Mouse (Mus musculus) gastrocnemius, adult 2 months (tissue): Measurements from ENCODE around the gene Cdk5r2. TPM values are rescaled to one million over a fixed set of nuclear protein-coding genes. Genes with fewer than 3 reads are reported as not detected.
A peak's percentile ranks its signal among the peaks of the same experiment; 100 is the strongest.

Experiments used
- DNase-seq: peaks from one replicate; pipeline ENCODE4 v3.0.0; 2022
- H3K27ac ChIP-seq: fragments of 200-600 bp; 2 replicates; pipeline ENCODE4 v1.8.1; 2022; ENCODE audit warnings: mild to moderate bottlenecking
- H3K4me3 ChIP-seq: fragments of 200-600 bp; 2 replicates; pipeline ENCODE4 v1.8.1; 2022; ENCODE audit warnings: mild to moderate bottlenecking, moderate library complexity
- CTCF ChIP-seq: fragments of 200-600 bp; IDR thresholded peaks from 2 replicates; pipeline ENCODE4 v1.8.1; 2022; ENCODE audit warnings: antibody characterized with exemption, mild to moderate bottlenecking, moderate library complexity
- intact Hi-C: fragments of 180-260 bp; cut with DNase I; formaldehyde crosslinking; loops from one replicate; pipeline ENCODE4 v1.15.1; 2025
- total RNA-seq, 2 experiments: library from RNA; stranded (reverse); gene quantifications; 2 replicates each; pipeline ENCODE4 v1.2.3; 2021

The Cdk5r2 gene
- total RNA-seq, 2 experiments from 2014 or later: not detected

DNA sequence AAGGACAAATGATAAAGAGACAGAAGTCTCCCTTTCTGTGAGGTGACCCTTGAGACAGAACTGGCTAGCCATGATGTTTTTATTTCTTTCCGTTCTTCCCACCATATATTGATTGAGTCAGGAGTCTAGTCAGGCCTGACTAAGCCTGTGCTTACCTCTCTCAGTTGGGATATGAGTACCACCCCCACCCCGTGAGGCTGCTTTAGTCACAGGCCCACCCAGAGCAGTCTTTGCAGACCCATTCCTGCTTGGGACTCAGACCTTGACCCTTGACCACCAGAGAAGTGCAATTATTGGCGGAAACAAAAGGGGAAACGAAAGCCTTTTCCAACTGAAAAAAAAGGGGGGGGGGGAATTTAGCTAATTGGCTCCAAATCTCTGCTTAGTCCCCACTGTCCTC lies 2.9 kb downstream of the Cdk5r2 start:
- Histone ChIP-seq H3K4me3 (peak overlapping the region; percentile 45; the same call in 1 of the 2 replicates), H3K27ac (no peak overlapping the region)
- DNase-seq: no peak
- intact Hi-C loops: no loop called here
- no peak for TF ChIP-seq CTCF

DNA sequence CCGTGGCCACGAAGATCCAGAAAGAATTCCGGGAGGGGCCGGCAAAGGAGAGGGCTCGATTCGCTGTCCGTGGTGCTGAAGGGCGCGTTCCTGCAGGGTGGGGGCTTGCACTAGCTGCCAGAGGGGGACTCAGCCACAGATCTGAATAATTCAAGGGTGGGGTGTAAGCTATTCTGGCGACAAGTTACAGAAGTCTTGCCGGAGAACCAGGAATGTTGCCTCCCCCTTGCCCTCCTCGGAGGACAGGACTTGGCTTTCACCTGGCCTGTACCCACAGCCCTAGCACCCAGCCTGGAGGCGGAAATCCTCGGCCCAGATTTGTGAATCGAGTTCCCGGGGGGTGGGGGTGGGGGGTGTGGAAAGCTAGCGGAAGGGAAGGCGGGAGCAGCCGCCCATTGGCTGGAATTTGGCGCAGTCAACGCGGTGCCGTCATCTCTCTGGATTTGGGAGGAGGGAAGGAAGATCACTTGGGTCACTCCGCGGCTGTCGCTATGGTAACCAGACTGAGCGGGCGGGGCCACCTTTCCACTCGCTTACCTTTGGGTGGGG lies 3.5 kb downstream of the Cdk5r2 start:
- DNase-seq: peak; percentile 72
- intact Hi-C loops: no loop called here
- peak overlapping the region; percentile 45 for H3K4me3 ChIP-seq

DNA sequence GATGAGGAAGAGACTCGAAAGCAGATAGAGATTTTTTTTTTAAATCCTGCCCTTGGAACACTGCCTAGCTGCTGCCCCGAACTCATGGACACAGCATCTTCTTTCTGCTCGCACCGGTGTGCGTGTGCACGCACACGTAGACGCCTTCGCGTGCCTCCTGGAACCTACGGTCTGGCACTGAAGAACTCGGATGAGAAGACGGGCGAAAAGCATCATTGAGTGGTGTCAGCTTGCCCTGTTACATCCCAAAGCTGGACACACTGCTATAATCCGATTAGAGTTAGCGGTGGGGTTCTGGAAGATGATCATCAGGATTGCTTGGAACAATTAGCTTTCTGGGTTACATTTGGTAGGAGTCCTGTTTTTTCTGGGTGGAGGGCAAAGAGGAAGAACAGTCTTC lies 4.1 kb downstream of the Cdk5r2 start:
- TF ChIP-seq CTCF: no peak
- intact Hi-C loops: no loop called here
- Histone ChIP-seq H3K27ac (no peak overlapping the region), H3K4me3 (peak overlapping the region; percentile 45; the same call in 1 of the 2 replicates)
- DNase-seq: no peak

More for the DNA sequence above, 3.5 kb downstream of the Cdk5r2 start:
- H3K27ac ChIP-seq: no peak overlapping the region
- TF ChIP-seq CTCF: no peak

DNA sequence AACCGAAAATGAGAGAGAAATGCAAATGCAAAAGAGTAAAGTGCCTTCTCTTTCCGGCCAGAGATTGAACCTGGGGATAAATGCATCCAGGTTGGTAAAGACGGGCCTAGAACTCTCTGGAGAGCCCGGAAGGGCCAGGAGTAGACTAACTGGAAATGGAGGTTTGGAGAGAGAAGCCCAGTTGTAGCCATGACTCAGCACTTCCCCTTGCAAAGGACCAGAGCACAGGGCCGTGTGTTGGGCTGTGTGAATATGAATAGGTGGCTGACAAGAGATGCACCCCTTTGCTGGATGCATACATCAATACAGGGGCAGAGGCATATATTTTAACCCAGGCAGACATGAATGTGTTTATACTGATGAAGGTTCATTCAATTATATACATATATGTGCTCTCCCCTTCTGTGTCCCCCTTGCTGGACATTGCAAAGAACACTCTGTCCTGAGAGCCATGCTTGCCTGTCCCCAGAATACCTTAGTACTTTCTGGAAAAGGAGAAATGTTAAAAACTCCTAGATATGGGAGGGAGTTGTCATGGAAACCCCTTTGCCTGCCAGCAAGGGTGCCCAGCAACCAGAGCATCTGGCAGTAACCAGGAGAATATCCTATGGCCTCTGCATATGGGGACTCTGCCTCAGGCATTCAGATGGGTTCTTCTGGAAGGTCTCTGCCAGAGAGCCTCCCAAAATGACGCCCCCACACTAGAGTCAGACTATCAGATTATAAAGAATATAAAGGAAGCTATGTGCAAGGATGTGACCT lies 4.7 kb downstream of the Cdk5r2 start:
- H3K4me3 ChIP-seq: no peak overlapping the region
- TF ChIP-seq CTCF: no peak
- intact Hi-C loops: no loop called here

DNA sequence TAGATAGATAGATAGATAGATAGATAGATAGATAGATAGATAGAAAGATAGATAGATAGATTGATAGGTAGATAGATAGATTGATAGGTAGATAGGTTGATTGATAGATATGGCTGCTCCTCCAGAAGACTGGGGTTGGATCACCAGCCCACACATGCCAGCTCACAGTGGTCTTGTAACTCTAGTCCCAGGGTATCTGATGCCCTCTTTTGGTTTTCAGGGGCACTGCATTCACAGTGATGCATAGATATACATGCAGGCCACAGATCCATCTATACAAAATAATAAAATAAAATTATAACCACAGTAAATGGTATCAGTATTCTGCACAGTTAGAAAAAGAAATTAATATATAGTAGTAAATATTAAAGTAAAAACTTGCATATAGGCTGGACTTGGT lies 7.0 kb downstream of the Cdk5r2 start:
- no peak overlapping the region for H3K4me3 ChIP-seq
- TF ChIP-seq CTCF: no peak
- intact Hi-C loops: no loop called here
- DNase-seq: no peak
- H3K27ac ChIP-seq: no peak overlapping the region

More for the DNA sequence above, 4.7 kb downstream of the Cdk5r2 start:
- DNase-seq: no peak
- H3K27ac ChIP-seq: no peak overlapping the region

DNA sequence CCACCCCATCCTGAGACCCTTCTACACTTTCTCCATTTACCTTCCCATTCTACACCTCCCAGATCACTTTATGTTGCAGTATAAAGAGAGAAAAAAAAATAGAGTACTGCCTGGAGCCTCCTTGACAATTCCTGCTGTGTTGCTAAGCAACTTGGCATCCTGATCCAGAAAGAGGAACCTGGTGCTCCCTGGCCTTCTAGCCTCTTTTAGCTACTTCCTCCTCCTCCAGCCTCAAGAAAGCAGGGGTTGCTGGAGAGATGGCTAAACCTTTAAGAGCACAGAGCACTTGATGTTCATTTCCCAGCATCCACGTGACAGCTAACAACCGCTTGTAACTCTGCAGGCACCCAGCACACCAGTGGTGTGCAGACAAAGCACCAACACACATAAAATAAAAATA lies 17.5 kb downstream of the Cdk5r2 start:
- H3K4me3 ChIP-seq: no peak overlapping the region
- H3K27ac ChIP-seq: no peak overlapping the region
- no peak for DNase-seq
- intact Hi-C loops: no loop called here
- TF ChIP-seq CTCF: no peak

DNA sequence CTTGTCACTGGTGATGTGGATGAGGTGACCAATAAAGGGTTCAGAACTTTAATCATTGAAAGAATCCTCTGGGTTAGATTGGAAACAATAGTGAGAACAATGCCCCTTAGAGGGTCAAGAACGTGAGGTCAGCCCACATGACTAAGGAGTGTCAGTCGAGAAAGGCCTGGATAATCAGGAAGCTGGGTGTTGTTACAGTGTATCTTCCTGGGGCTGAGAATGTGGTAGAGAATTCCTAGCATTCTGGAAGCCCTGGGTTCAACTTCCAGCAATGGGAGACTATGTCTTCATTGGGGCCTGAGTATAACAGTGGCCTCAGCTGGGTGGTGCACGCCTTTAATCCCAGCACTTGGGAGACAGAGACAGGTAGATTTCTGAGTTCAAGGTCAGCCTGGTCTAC lies 22.5 kb downstream of the Cdk5r2 start:
- no peak for TF ChIP-seq CTCF
- intact Hi-C loops: no loop called here
- no peak for DNase-seq
- Histone ChIP-seq H3K27ac (no peak overlapping the region), H3K4me3 (no peak overlapping the region)

DNA sequence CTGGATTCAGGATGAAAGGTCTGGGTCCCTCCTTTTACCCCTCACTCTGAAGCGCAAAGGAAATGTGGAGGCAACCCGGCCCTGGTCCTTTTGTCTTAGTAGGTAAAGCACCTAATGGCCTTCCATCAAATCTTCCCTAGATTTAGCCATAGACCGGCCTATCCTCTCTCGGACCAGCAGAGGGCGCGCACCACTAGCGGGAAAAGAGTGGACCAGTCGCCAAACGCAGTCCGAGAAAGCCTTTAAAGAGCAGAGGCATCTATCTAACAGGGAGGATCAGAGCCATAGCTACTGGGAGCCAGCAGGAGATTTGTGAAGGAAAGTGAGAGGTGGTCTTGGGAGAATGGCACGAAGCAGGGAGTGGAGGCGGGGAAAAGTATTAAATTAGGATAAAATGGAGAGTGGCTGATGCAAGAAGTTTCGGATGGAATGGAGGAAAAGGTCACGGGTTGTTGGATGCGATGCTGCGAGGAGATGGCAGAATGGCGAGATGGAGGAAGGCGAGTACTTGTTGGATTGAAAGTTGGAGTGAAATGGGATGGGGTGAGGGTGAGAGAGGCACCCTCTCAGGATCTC lies 26.1 kb downstream of the Cdk5r2 start:
- H3K27ac ChIP-seq: no peak overlapping the region
- peak; percentile 86 for TF ChIP-seq CTCF
- 0 out of 2 replicates have a peak overlapping the region, but pooled peaks have one; percentile 21 for H3K4me3 ChIP-seq
- DNase-seq: peak; percentile 74
- intact Hi-C loops: no loop called here

DNA sequence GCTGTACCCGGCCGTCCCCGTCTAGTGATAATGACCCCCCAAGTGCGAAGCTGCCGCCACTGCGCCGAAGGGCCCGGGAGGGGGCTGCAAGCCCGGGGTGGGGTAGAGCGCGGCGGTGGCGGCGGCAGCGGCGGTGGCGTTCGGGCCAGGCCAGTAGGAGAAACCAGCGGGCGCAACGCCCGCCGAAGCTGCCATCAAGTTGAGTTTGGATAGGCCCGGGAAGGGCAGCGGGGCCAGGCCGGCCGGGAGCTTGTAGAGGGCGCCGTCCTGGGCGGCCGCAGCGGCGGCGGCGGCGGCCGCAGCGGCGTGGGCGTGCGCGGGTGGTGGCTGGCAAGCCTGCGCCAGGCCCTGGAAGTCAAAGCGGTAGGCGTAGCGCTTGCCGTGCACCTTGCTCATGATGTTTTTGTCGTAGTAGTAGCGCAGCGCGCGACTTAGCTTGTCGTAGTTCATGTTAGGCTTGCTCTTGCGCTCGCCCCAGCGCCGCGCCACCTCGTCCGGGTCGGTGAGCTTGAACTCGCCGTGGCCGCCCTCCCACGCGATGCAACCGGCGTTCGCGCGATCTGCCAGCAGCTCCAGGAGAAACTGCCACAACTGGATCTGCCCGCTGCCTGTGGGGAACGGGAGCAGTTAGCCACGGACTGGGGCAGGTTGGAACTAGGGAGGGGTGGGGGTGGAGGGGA lies 27.5 kb downstream of the Cdk5r2 start:
- TF ChIP-seq CTCF: no peak
- no peak for DNase-seq
- H3K4me3 ChIP-seq: peak overlapping the region; percentile 62
- intact Hi-C loops: no loop called here
- H3K27ac ChIP-seq: no peak overlapping the region

DNA sequence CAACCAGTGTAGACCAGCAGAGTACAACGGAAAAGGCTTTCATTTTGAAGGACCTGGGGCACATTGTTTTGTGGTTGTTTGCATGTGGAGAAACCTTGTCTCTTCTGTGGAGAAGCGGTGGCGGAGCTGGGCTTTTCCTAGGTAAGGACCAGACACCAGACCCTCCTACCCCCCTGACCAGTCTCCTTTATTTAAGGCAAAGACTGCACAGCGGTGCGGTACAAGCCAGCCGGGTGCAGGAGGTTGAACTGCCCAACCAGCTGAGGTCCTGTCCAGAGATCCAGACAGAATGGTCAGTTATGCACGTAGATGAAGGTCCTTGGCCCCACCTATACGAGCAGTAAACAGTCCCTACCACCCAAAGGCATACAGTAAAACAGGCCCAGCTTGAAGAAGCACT lies 28.1 kb downstream of the Cdk5r2 start:
- TF ChIP-seq CTCF: no peak
- intact Hi-C loops: no loop called here

DNA sequence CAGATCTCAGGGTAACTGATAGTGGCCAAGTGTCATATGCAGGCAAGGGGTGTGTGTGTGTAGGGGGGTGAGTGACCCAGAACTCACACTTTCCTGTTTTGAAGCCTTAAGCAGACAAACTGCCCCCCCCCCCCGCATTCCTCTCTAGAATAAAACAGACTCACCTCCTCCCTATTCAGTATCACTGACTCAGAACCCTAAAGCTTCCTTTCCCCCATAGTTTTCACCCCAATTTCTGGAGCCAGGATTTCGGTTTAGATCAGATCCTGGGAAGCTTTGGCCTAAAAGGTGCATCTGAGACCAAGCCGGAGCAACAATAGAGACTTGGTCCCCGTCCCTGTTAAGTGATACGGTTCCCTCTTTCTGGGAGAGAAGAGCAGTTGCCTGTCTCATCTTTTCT lies 28.7 kb downstream of the Cdk5r2 start:
- TF ChIP-seq CTCF: no peak
- intact Hi-C loops: no loop called here
- Histone ChIP-seq H3K4me3 (no peak overlapping the region), H3K27ac (no peak overlapping the region)
- DNase-seq: no peak

More for the DNA sequence above, 28.1 kb downstream of the Cdk5r2 start:
- Histone ChIP-seq H3K4me3 (peak overlapping the region; percentile 62; the same call in 1 of the 2 replicates), H3K27ac (no peak overlapping the region)
- DNase-seq: no peak

DNA sequence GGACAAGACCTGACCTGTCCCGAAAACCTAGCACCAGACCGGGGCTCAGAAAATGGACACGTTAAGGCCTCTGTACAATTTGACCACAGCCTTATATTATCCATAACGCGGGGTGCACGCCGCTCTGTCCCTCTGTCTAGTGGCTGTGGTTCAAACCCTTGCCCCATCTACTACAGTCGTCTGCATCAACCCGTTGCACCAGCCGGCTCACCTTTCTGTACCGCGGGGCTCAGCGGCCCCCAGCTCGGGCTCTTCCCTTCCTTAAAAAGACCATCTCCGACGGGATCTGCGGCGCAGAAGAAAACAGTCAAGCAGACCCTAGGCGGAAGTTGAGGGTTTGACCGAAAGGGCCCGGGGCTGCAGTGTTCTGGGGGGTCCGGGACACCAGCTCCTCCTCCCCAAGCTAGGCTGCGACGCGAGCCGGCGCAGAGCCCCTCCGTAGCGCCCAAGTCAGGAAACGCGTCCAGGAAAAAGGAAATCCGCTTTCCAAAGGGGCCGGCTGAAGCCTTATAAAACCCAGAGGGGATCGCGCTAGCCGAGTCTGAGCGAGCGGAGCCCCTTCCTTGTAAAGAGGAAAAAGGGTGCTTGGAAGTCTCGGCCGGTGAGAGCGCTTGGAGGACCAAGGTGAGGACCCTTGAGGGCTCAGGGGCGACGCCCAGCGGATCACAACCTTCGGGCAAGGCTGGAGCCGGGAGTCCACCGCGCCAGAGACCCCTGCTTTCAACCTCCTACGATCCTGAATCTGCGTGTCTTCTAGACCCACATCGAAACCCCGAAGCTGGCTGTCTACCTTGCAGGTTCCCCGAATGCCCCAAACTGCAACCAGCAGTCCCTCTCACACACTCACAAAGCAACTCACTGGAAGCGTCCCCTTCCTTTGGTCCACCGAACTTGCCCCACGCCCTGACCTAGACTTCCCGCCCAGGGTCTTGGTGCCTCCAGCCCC lies 29.7 kb downstream of the Cdk5r2 start:
- intact Hi-C loops: no loop called here
- DNase-seq: no peak
- no peak overlapping the region for H3K27ac ChIP-seq
- H3K4me3 ChIP-seq: peak overlapping the region; percentile 51
- TF ChIP-seq CTCF: no peak
